Mouse (Mus musculus): Measurements from ENCODE around the gene Mul1. TPM values are rescaled to one million over a fixed set of nuclear protein-coding genes. Genes with fewer than 3 reads are reported as not detected.
A peak's percentile ranks its signal among the peaks of the same experiment; 100 is the strongest.
"Not testable (repeated sequence)": the region's sequence is repeated elsewhere in the genome, so short reads cannot be mapped to it uniquely, and the experiment has no call there.

The Mul1 gene
- polyA plus RNA-seq, 1 experiment from 2014 or later = 14.5 TPM

DNA sequence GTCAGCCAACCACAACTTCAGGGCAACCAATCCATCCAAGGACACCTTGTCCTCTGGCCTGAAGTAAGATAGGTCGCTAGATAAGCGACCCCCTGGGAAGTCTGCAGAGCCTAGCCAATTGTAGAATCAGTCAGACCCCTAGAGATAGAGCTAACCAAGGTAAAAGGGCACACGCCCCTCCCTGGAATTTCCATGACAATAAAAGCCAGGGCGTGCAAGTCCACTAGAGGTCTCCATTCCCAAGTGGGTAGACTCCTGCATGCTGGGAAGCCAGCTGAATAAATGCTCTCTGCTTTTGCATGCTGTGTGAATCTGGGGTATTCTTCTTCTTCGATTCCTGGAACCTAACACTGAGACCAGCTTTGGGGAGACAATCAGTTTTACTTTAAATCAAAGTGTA, 18.1 kb upstream of the Mul1 start:
- WGBS = 52% methylated on average over 5 of the region's 5 CpGs
- peaks cover 53% of the 10 kb centered on the region for H3K27me3 ChIP-seq
- no peaks in the 10 kb centered on the region for H3K36me3 ChIP-seq (replicated peaks)
- H3K4me2 ChIP-seq = no peak overlapping the region
- no peak overlapping the region for H3K4me3 ChIP-seq (replicated peaks)
- H3K4me1 ChIP-seq = peaks cover 12% of the 10 kb centered on the region
- H3K27ac ChIP-seq = no peak overlapping the region
- no peak for ATAC-seq (ENCODE audit: low FRiP score)
- H3K9me3 ChIP-seq = no peaks in the 10 kb centered on the region
- H3K9ac ChIP-seq = no peak overlapping the region

DNA sequence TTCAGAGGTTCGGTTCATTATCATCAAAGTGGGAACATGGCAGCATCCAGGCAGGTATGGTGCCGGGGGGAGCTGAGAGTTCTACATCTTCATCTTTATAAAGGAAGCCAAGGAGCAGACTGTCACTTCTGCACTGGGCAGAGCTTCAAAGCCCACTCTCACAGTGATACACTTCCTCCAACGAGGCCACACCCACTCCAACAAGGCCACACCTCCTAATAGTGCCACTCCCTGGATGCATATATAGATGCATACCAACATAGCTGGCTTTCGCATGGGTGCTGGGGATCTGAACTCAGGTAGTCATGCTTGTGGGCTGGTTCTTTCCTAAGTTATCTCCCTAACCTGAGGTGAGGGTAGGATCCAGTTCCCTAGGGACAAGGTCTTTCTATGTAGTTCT, 16.6 kb upstream of the Mul1 start:
- H3K27me3 ChIP-seq = peaks cover 45% of the 10 kb centered on the region
- no peak for ATAC-seq (ENCODE audit: low FRiP score)
- 90% methylated on average over 4 of the region's 4 CpGs for WGBS

GRCm38 (mm10) chr4:138418340-138418957, 16.0 kb upstream of the Mul1 start:
- no peak overlapping the region for H3K9ac ChIP-seq
- peaks cover 45% of the 10 kb centered on the region for H3K27me3 ChIP-seq
- no peak overlapping the region for H3K27ac ChIP-seq
- H3K9me3 ChIP-seq = no peaks in the 10 kb centered on the region
- WGBS = 51% methylated on average over 11 of the region's 11 CpGs
- H3K4me1 ChIP-seq = peaks cover 12% of the 10 kb centered on the region
- no peaks in the 10 kb centered on the region for H3K36me3 ChIP-seq (replicated peaks)
- H3K4me3 ChIP-seq (replicated peaks) = no peak overlapping the region
- ATAC-seq (ENCODE audit: low FRiP score) = no peak
- H3K4me2 ChIP-seq = no peak overlapping the region

More for the DNA sequence above, 16.6 kb upstream of the Mul1 start:
- H3K9me3 ChIP-seq = no peaks in the 10 kb centered on the region
- H3K4me3 ChIP-seq (replicated peaks) = no peak overlapping the region
- H3K9ac ChIP-seq = no peak overlapping the region
- H3K4me1 ChIP-seq = peaks cover 12% of the 10 kb centered on the region
- no peaks in the 10 kb centered on the region for H3K36me3 ChIP-seq (replicated peaks)
- H3K4me2 ChIP-seq = no peak overlapping the region
- no peak overlapping the region for H3K27ac ChIP-seq

- H3K9me3 ChIP-seq = no peaks in the 10 kb centered on the region
- H3K4me1 ChIP-seq = no peaks in the 10 kb centered on the region
- no peaks in the 10 kb centered on the region for H3K36me3 ChIP-seq (replicated peaks)
- 81% methylated on average over 6 of the region's 6 CpGs for WGBS
- H3K4me2 ChIP-seq = no peak overlapping the region
- no peak overlapping the region for H3K27ac ChIP-seq
- H3K9ac ChIP-seq = no peak overlapping the region
- ATAC-seq (ENCODE audit: low FRiP score) = no peak
- peaks cover 27% of the 10 kb centered on the region for H3K27me3 ChIP-seq
- H3K4me3 ChIP-seq (replicated peaks) = no peak overlapping the region
Observed at GRCm38 (mm10) chr4:138425028-138425427, 9.4 kb upstream of the Mul1 start.

DNA sequence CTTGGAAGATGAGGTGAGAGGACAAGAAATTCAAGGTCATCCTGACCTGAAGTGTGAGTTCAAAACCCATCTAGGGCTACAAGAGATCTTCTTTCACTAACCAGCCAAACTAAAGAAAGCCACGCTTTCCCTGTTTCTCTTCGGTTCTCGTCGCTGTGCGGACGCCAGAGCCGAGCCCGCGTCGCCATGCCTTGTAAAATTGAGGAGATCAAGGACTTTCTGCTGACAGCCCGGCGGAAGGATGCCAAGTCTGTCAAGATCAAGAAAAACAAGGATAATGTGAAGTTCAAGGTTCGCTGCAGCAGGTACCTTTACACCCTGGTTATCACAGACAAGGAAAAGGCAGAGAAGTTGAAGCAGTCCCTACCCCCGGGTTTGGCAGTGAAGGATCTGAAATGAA, 8.9 kb upstream of the Mul1 start:
- ATAC-seq (ENCODE audit: low FRiP score) = not testable (repeated sequence)
- 92% methylated on average over 14 of the region's 14 CpGs for WGBS

GRCm38 (mm10) chr4:138426778-138427705, 7.4 kb upstream of the Mul1 start:
- H3K4me2 ChIP-seq = no peak overlapping the region
- no peaks in the 10 kb centered on the region for H3K9me3 ChIP-seq
- no peak overlapping the region for H3K4me3 ChIP-seq (replicated peaks)
- H3K27ac ChIP-seq = no peak overlapping the region
- 43% methylated on average over 22 of the region's 22 CpGs for WGBS
- ATAC-seq (ENCODE audit: low FRiP score) = 0 out of 2 replicates have a peak, but pooled peaks have one; percentile 39
- no peaks in the 10 kb centered on the region for H3K4me1 ChIP-seq
- H3K36me3 ChIP-seq (replicated peaks) = no peaks in the 10 kb centered on the region
- no peak overlapping the region for H3K9ac ChIP-seq
- H3K27me3 ChIP-seq = peaks cover 10% of the 10 kb centered on the region

More for the DNA sequence above, 8.9 kb upstream of the Mul1 start:
- H3K27ac ChIP-seq; H3K36me3 ChIP-seq (replicated peaks); H3K4me1 ChIP-seq; H3K4me2 ChIP-seq; H3K9me3 ChIP-seq; H3K4me3 ChIP-seq (replicated peaks); H3K9ac ChIP-seq: not testable (repeated sequence)
- peaks cover 23% of the 10 kb centered on the region for H3K27me3 ChIP-seq

GRCm38 (mm10) chr4:138429778-138430177, 4.7 kb upstream of the Mul1 start:
- no peak for ATAC-seq (ENCODE audit: low FRiP score)
- Histone ChIP-seq H3K4me1 (no peaks in the 10 kb centered on the region), H3K27ac (no peak overlapping the region), H3K9ac (no peak overlapping the region), H3K4me3 (replicated peaks) (no peak overlapping the region), H3K9me3 (no peaks in the 10 kb centered on the region), H3K36me3 (replicated peaks) (no peaks in the 10 kb centered on the region), H3K4me2 (no peak overlapping the region), H3K27me3 (peaks cover 25% of the 10 kb centered on the region)
- 46% methylated on average over 3 of the region's 3 CpGs for WGBS

DNA sequence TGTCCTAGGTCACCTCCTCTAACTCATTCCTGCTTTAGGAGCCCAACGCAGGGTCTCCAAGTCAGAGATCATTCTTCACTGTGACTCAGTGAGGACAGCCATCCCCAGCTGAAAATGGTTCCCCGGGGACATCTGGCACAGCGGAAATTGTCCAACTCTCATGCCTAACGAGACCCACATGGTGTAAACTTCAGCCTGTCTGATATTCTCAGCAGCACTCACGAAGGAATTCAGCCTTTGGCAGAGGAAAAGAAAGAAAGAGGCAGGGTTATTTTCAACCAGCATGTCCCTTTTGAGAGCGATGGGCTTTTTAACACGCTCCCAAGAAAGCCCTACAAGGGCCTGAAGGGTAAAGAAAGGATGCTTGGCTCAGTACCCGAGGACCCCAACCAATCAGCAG, 3.1 kb upstream of the Mul1 start:
- peaks cover 25% of the 10 kb centered on the region for H3K27me3 ChIP-seq
- no peak overlapping the region for H3K9ac ChIP-seq
- peaks cover 5% of the 10 kb centered on the region; the same call in 1 of the 2 replicates for H3K36me3 ChIP-seq (replicated peaks)
- WGBS = 57% methylated on average over 8 of the region's 8 CpGs
- H3K9me3 ChIP-seq = no peaks in the 10 kb centered on the region
- no peak overlapping the region for H3K4me2 ChIP-seq
- ATAC-seq (ENCODE audit: low FRiP score) = no peak
- peaks cover 14% of the 10 kb centered on the region for H3K4me1 ChIP-seq
- no peak overlapping the region for H3K4me3 ChIP-seq (replicated peaks)
- no peak overlapping the region for H3K27ac ChIP-seq

GRCm38 (mm10) chr4:138440062-138440461, 5.6 kb downstream of the Mul1 start:
- Histone ChIP-seq H3K4me2 (no peak overlapping the region), H3K4me3 (replicated peaks) (no peak overlapping the region), H3K27ac (no peak overlapping the region), H3K4me1 (peaks cover 13% of the 10 kb centered on the region), H3K9me3 (no peaks in the 10 kb centered on the region), H3K36me3 (replicated peaks) (peaks cover 70% of the 10 kb centered on the region), H3K9ac (no peak overlapping the region), H3K27me3 (0 out of 2 replicates have a peak, but pooled peaks cover 5% of the 10 kb centered on the region)
- WGBS = 83% methylated on average over 3 of the region's 3 CpGs
- ATAC-seq (ENCODE audit: low FRiP score) = no peak

DNA sequence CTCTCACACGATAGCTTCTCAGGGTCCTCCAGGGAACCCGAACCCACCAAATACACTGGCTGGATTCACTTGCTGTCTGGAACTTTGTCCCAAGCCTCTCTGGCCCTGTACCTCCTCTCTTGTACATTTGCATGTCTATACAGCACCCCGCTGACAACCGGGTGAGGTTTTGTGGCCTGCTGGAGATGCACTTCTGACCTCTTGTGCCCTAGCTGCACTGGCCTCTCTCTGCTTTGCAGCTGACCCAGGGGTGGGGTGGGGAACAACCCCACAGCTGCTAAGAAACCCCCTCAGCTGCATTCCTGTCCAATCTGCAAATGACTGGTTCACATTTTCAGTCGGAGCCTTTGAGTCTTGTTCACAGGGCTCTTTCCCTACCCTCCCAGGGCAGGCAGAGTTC, 10.5 kb downstream of the Mul1 start:
- Histone ChIP-seq H3K27me3 (peaks cover 25% of the 10 kb centered on the region; the same call in 1 of the 2 replicates), H3K9ac (no peak overlapping the region), H3K4me2 (no peak overlapping the region), H3K9me3 (no peaks in the 10 kb centered on the region), H3K4me3 (replicated peaks) (no peak overlapping the region), H3K36me3 (replicated peaks) (peaks cover 29% of the 10 kb centered on the region), H3K27ac (no peak overlapping the region), H3K4me1 (peaks cover 31% of the 10 kb centered on the region)
- WGBS = 5% methylated on average over 5 of the region's 5 CpGs
- no peak for ATAC-seq (ENCODE audit: low FRiP score)

GRCm38 (mm10) chr4:138446981-138447380, 12.5 kb downstream of the Mul1 start:
- H3K36me3 ChIP-seq (replicated peaks) = peaks cover 9% of the 10 kb centered on the region; the same call in 1 of the 2 replicates
- no peaks in the 10 kb centered on the region for H3K9me3 ChIP-seq
- peaks cover 31% of the 10 kb centered on the region for H3K4me1 ChIP-seq
- peak overlapping the region; percentile 6; the same call in 1 of the 2 replicates for H3K4me2 ChIP-seq
- ATAC-seq (ENCODE audit: low FRiP score) = peak; percentile 15
- H3K27me3 ChIP-seq = peaks cover 43% of the 10 kb centered on the region
- no peak overlapping the region; the same call in 1 of the 2 replicates for H3K27ac ChIP-seq
- WGBS = 24% methylated on average over 13 of the region's 13 CpGs
- H3K9ac ChIP-seq = no peak overlapping the region
- no peak overlapping the region for H3K4me3 ChIP-seq (replicated peaks)

DNA sequence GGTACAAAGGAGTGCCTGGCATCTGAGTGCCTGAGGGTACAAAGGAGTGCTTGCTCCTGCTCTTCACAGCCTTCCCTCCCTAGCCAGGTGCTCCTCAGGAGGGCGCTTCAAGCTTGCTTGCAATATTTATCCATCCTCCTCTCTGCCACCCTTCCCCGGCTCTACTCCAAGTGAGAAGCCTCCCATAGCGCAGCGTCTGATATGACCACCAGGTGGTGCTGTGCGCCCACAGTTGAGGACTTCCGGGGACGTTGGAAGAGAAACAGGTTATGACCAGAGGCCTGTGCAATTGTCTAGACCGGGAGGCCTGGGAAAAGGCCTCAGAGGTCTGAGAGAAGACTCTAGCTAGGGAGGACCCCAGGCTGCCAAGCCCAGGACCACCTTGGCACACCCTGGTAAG, 12.9 kb downstream of the Mul1 start:
- peak overlapping the region; percentile 33; the same call in 1 of the 2 replicates for H3K9ac ChIP-seq
- ATAC-seq (ENCODE audit: low FRiP score) = peak; percentile 89
- peak overlapping the region; percentile 6; the same call in 1 of the 2 replicates for H3K4me2 ChIP-seq
- WGBS = 0% methylated on average over 8 of the region's 8 CpGs
- peaks cover 31% of the 10 kb centered on the region for H3K4me1 ChIP-seq
- H3K27ac ChIP-seq = peak overlapping the region; percentile 75
- H3K36me3 ChIP-seq (replicated peaks) = 0 out of 2 replicates have a peak, but pooled peaks cover 5% of the 10 kb centered on the region
- H3K4me3 ChIP-seq (replicated peaks) = no peak overlapping the region
- peaks cover 47% of the 10 kb centered on the region for H3K27me3 ChIP-seq
- H3K9me3 ChIP-seq = no peaks in the 10 kb centered on the region

Data from forebrain, embryonic 12.5 days (tissue).